Mouse (Mus musculus) layer of hippocampus, postnatal 36 days (tissue): ENCODE results near the gene Ssu72. TPM values are rescaled to one million over a fixed set of nuclear protein-coding genes. Genes with fewer than 3 reads are reported as not detected.

Experiments used
- total RNA-seq, 2 experiments: library from RNA; stranded (reverse); gene quantifications; 2 replicates each; pipeline ENCODE4 v1.2.3; 2021

The Ssu72 gene
- total RNA-seq, 2 experiments from 2014 or later, result 78.3 to 82.6 TPM

Other genes starting within 250 kb of the Ssu72 start
- gene Tmem52, start 235.7 kb upstream of the Ssu72 start, total RNA-seq, result 1 to 10 TPM; 2.0 to 6.6 TPM
- gene Gnb1, start 213.4 kb upstream of the Ssu72 start, total RNA-seq, result 100 to 1,000 TPM; 744 to 792 TPM
- gene Nadk, start 142.4 kb upstream of the Ssu72 start, total RNA-seq, result 10 to 100 TPM; 65.8 to 71.5 TPM
- 10 to 100 TPM; 40.1 to 41.0 TPM for gene Slc35e2, start 103.4 kb upstream of the Ssu72 start, total RNA-seq
- gene Cdk11b, start 79.9 kb upstream of the Ssu72 start, total RNA-seq, result 10 to 100 TPM; 43.6 to 46.8 TPM
- not detected for gene Gm10563, start 59.4 kb upstream of the Ssu72 start, total RNA-seq
- gene Mmp23, start 51.4 kb upstream of the Ssu72 start, total RNA-seq, result 1 to 10 TPM; 3.9 to 6.4 TPM
- gene Mib2, start 35.6 kb upstream of the Ssu72 start, total RNA-seq, result 100 to 1,000 TPM in 1 of 2 experiments, 10 to 100 TPM in 1; 96.8 to 109 TPM
- gene Fndc10, start 10.5 kb upstream of the Ssu72 start, total RNA-seq, result 10 to 100 TPM; 21.8 to 23.0 TPM
- gene Tmem240, start 30.0 kb downstream of the Ssu72 start, total RNA-seq, result 10 to 100 TPM; 34.7 to 35.1 TPM
- gene Atad3a, start 56.3 kb downstream of the Ssu72 start, total RNA-seq, result 10 to 100 TPM; 51.8 to 54.0 TPM
- 10 to 100 TPM; 10.5 to 11.3 TPM for gene Vwa1, start 69.9 kb downstream of the Ssu72 start, total RNA-seq
- gene Tmem88b, start 81.1 kb downstream of the Ssu72 start, total RNA-seq, result 10 to 100 TPM; 29.6 to 31.8 TPM
- not detected for gene Ankrd65, start 85.6 kb downstream of the Ssu72 start, total RNA-seq
- 10 to 100 TPM; 83.0 to 87.4 TPM for gene Mrpl20, start 98.1 kb downstream of the Ssu72 start, total RNA-seq
- gene Ccnl2, start 107.7 kb downstream of the Ssu72 start, total RNA-seq, result 100 to 1,000 TPM in 1 of 2 experiments, 10 to 100 TPM in 1; 87.0 to 106 TPM
- 10 to 100 TPM; 88.4 to 98.2 TPM for gene Aurkaip1, start 126.5 kb downstream of the Ssu72 start, total RNA-seq
- gene Mxra8, start 134.9 kb downstream of the Ssu72 start, total RNA-seq, result 1 to 10 TPM; 5.6 to 8.1 TPM
- 10 to 100 TPM; 75.6 to 76.6 TPM for gene Dvl1, start 142.6 kb downstream of the Ssu72 start, total RNA-seq
- gene Tas1r3, start 158.6 kb downstream of the Ssu72 start, total RNA-seq, result under 1 TPM; 0.15 to 0.48 TPM
- gene Cptp, start 164.6 kb downstream of the Ssu72 start, total RNA-seq, result 10 to 100 TPM; 24.5 to 24.9 TPM
- 10 to 100 TPM; 35.7 to 36.9 TPM for gene Ints11, start 164.7 kb downstream of the Ssu72 start, total RNA-seq
- gene Pusl1, start 187.0 kb downstream of the Ssu72 start, total RNA-seq, result 10 to 100 TPM; 56.8 to 59.9 TPM
- gene Acap3, start 187.0 kb downstream of the Ssu72 start, total RNA-seq, result 100 to 1,000 TPM; 109 to 128 TPM
- gene Ube2j2, start 239.0 kb downstream of the Ssu72 start, total RNA-seq, result 10 to 100 TPM; 66.2 to 74.1 TPM